Mouse (Mus musculus) embryo, embryonic 11.5 days (tissue): ENCODE data around the gene Cc2d1a.

ENCODE experiments used
- DNase-seq: peaks from one replicate; pipeline ENCODE4 v3.0.0-alpha.2; 2012; ENCODE audit warnings: low read depth, low spot score

Gene Cc2d1a

GRCm38 (mm10) chr8:84147769-84148530 is at the start of gene Cc2d1a, which contains the start of gene 4930432K21Rik:
Cc2d1a (minus strand) TSS chr8:84147936.
4930432K21Rik (plus strand) TSS chr8:84148025.
- peak; percentile 95 for DNase-seq

GRCm38 (mm10) chr8:84197141-84197921 is 49.6 kb upstream of the Cc2d1a start:
- peak; percentile 94 for DNase-seq

- no peak for DNase-seq
Observed at GRCm38 (mm10) chr8:84194224-84194743, 46.5 kb upstream of the Cc2d1a start.

GRCm38 (mm10) chr8:84193566-84193965 is 45.8 kb upstream of the Cc2d1a start:
- no peak for DNase-seq

GRCm38 (mm10) chr8:84193161-84193560 is 45.4 kb upstream of the Cc2d1a start:
- no peak for DNase-seq

GRCm38 (mm10) chr8:84192555-84192954 is 44.8 kb upstream of the Cc2d1a start:
- DNase-seq, result no peak

- DNase-seq, result no peak
Observed at GRCm38 (mm10) chr8:84192023-84192422, 44.3 kb upstream of the Cc2d1a start.

GRCm38 (mm10) chr8:84190191-84190867 is 42.6 kb upstream of the Cc2d1a start:
- DNase-seq, result no peak

GRCm38 (mm10) chr8:84189603-84190002 is 41.9 kb upstream of the Cc2d1a start:
- DNase-seq, result no peak

GRCm38 (mm10) chr8:84188671-84189070 is 40.9 kb upstream of the Cc2d1a start:
- DNase-seq, result no peak

GRCm38 (mm10) chr8:84187065-84187755 is 39.5 kb upstream of the Cc2d1a start:
- no peak for DNase-seq

- no peak for DNase-seq
Observed at GRCm38 (mm10) chr8:84186547-84186946, 38.8 kb upstream of the Cc2d1a start.

GRCm38 (mm10) chr8:84185117-84185516 is 37.4 kb upstream of the Cc2d1a start, which contains the start of gene Nanos3:
Nanos3 (minus strand) TSS chr8:84185217.
- DNase-seq, result no peak

GRCm38 (mm10) chr8:84184085-84185043 is 36.6 kb upstream of the Cc2d1a start:
- DNase-seq, result no peak

GRCm38 (mm10) chr8:84183261-84184084 is 35.7 kb upstream of the Cc2d1a start:
- DNase-seq, result no peak

- DNase-seq, result no peak
Observed at GRCm38 (mm10) chr8:84182833-84183232, 35.1 kb upstream of the Cc2d1a start.

- no peak for DNase-seq
Observed at GRCm38 (mm10) chr8:84180530-84181190, 32.9 kb upstream of the Cc2d1a start.

GRCm38 (mm10) chr8:84179946-84180345 is 32.2 kb upstream of the Cc2d1a start:
- no peak for DNase-seq

- DNase-seq, result no peak
Observed at GRCm38 (mm10) chr8:84178592-84178991, 30.9 kb upstream of the Cc2d1a start.
